Mouse (Mus musculus) liver, postnatal 0 days (tissue): Measurements from ENCODE around the gene C4b. TPM values are rescaled to one million over a fixed set of nuclear protein-coding genes. Genes with fewer than 3 reads are reported as not detected.
"Not testable (repeated sequence)": the region's sequence is repeated elsewhere in the genome, so short reads cannot be mapped to it uniquely, and the experiment has no call there.

Experiments used
- ATAC-seq: fragments of 200-750 bp; cut with Nextera tagmentation; 2 replicates; pipeline ENCODE4 v1.8.0; 2017; ENCODE audit warnings: mild to moderate bottlenecking, moderate library complexity
- DNase-seq: peaks from one replicate; pipeline ENCODE4 v3.0.0-alpha.2; 2016
- H3K27ac ChIP-seq: fragments of 300-500 bp; sonication (generic); 2 replicates; pipeline ENCODE4 v1.5.1; 2014; ENCODE audit warnings: antibody characterized with exemption, moderate library complexity, mild to moderate bottlenecking, low read depth
- H3K27me3 ChIP-seq: fragments of 300-500 bp; sonication (generic); 2 replicates; pipeline ENCODE4 v1.6.1; 2014; ENCODE audit warnings: low read length, control low read depth, mixed read lengths; ENCODE audit not compliant: insufficient read depth
- H3K36me3 ChIP-seq: fragments of 300-500 bp; sonication (generic); replicated peaks from 2 replicates; pipeline ENCODE4 v1.6.1; 2014; ENCODE audit warnings: mild to moderate bottlenecking, control low read depth, low read length, moderate library complexity, mixed read lengths; ENCODE audit not compliant: insufficient read depth
- H3K4me1 ChIP-seq: fragments of 300-500 bp; sonication (generic); 2 replicates; pipeline ENCODE4 v1.6.1; 2014; ENCODE audit warnings: antibody characterized with exemption, mild to moderate bottlenecking, control low read depth; ENCODE audit not compliant: insufficient read depth
- H3K4me2 ChIP-seq: fragments of 300-500 bp; sonication (generic); 2 replicates; pipeline ENCODE4 v1.6.1; 2014; ENCODE audit warnings: low read depth, mild to moderate bottlenecking, low read length, moderate library complexity, mixed read lengths
- H3K4me3 ChIP-seq: fragments of 300-500 bp; sonication (generic); 2 replicates; pipeline ENCODE4 v1.5.1; 2014; ENCODE audit warnings: low read depth, low read length
- H3K9ac ChIP-seq: fragments of 300-500 bp; sonication (generic); replicated peaks from 2 replicates; pipeline ENCODE4 v1.6.1; 2014; ENCODE audit warnings: mild to moderate bottlenecking, moderate library complexity
- H3K9me3 ChIP-seq: fragments of 300-500 bp; sonication (generic); 2 replicates; pipeline ENCODE4 v1.6.1; 2016; ENCODE audit warnings: mild to moderate bottlenecking, control low read depth, low read length, mixed read lengths
- CTCF ChIP-seq: sonication (generic); IDR thresholded peaks from 2 replicates; pipeline ENCODE4 v1.5.1; 2016; ENCODE audit warnings: antibody characterized with exemption, low read depth
- EP300 ChIP-seq: IDR thresholded peaks from 2 replicates; pipeline ENCODE4 v1.6.1; 2016; ENCODE audit warnings: antibody characterized with exemption, low read depth, mild to moderate bottlenecking
- WGBS: fragments of 180-500 bp; shearing (Covaris S2); extraction: QIAGEN DNeasy Blood & Tissue Kit; methylation state at CpG from one replicate; pipeline ENCODE4 v1.1.7; 2014; ENCODE audit not compliant: insufficient replicate concordance; 5-methylcytosine and 5-hydroxymethylcytosine counted together
- polyA plus RNA-seq: library from polyadenylated mRNA; unstranded; fragments of >200 nt; fragmentation: Nextera tagmentation; extraction: Ambion mirVana; gene quantifications from 2 replicates; pipeline ENCODE4 v1.2.1, GENCODE M21; 2015

Gene C4b
- polyA plus RNA-seq, 1 experiment from 2014 or later: 198 TPM

- TF ChIP-seq EP300 (no peak), CTCF (peak; percentile 41)
- ATAC-seq: no peak
- no peak overlapping the region for H3K27ac ChIP-seq
- H3K4me2 ChIP-seq: no peak overlapping the region
- H3K36me3 ChIP-seq: no peaks in the 10 kb centered on the region
- no peaks in the 10 kb centered on the region for H3K27me3 ChIP-seq
- peaks cover 5% of the 10 kb centered on the region; the same call in 1 of the 2 replicates for H3K4me1 ChIP-seq
- no peak overlapping the region for H3K9ac ChIP-seq
- H3K4me3 ChIP-seq: no peak overlapping the region
- H3K9me3 ChIP-seq: no peaks in the 10 kb centered on the region
- no peak for DNase-seq
- 69% methylated on average over 4 of the region's 4 CpGs for WGBS
Observed at GRCm38 (mm10) chr17:34723066-34723465, 20.6 kb downstream of the C4b start.

- not testable (repeated sequence) for H3K9me3 ChIP-seq, ATAC-seq, H3K4me3 ChIP-seq, H3K27me3 ChIP-seq, H3K9ac ChIP-seq, H3K27ac ChIP-seq, H3K4me1 ChIP-seq, DNase-seq, H3K36me3 ChIP-seq, H3K4me2 ChIP-seq
- 82% methylated on average over 1 of the region's 4 CpGs for WGBS
Observed at GRCm38 (mm10) chr17:34722238-34722637, 21.4 kb downstream of the C4b start.

- H3K36me3 ChIP-seq, H3K4me2 ChIP-seq, DNase-seq, H3K9ac ChIP-seq, H3K27me3 ChIP-seq, ATAC-seq, H3K9me3 ChIP-seq, H3K27ac ChIP-seq, H3K4me1 ChIP-seq, H3K4me3 ChIP-seq: not testable (repeated sequence)
- 70% methylated on average over 8 of the region's 8 CpGs for WGBS
Observed at GRCm38 (mm10) chr17:34719886-34720285, 23.8 kb downstream of the C4b start.

- H3K27ac ChIP-seq: no peak overlapping the region
- H3K9me3 ChIP-seq: no peaks in the 10 kb centered on the region
- H3K27me3 ChIP-seq: no peaks in the 10 kb centered on the region
- 81% methylated on average over 11 of the region's 11 CpGs for WGBS
- no peaks in the 10 kb centered on the region for H3K4me1 ChIP-seq
- DNase-seq (no peak), ATAC-seq (no peak)
- H3K4me3 ChIP-seq: no peak overlapping the region
- TF ChIP-seq EP300 (no peak), CTCF (no peak)
- no peaks in the 10 kb centered on the region for H3K36me3 ChIP-seq
- H3K4me2 ChIP-seq: no peak overlapping the region
- H3K9ac ChIP-seq: no peak overlapping the region
Observed at GRCm38 (mm10) chr17:34717401-34717800, 26.3 kb downstream of the C4b start.

- no peak for DNase-seq
- H3K27ac ChIP-seq: no peak overlapping the region
- no peaks in the 10 kb centered on the region for H3K9me3 ChIP-seq
- H3K27me3 ChIP-seq: no peaks in the 10 kb centered on the region
- H3K4me3 ChIP-seq: no peak overlapping the region
- ATAC-seq: no peak
- no peak overlapping the region for H3K9ac ChIP-seq
- WGBS: 86% methylated on average over 15 of the region's 15 CpGs
- TF ChIP-seq EP300: no peak
- no peak for TF ChIP-seq CTCF
- H3K36me3 ChIP-seq: no peaks in the 10 kb centered on the region
- no peak overlapping the region for H3K4me2 ChIP-seq
- H3K4me1 ChIP-seq: no peaks in the 10 kb centered on the region
Observed at GRCm38 (mm10) chr17:34716247-34716646, 27.4 kb downstream of the C4b start.

GRCm38 (mm10) chr17:34715451-34715850, 28.2 kb downstream of the C4b start:
- H3K27me3 ChIP-seq, H3K9me3 ChIP-seq, H3K27ac ChIP-seq, DNase-seq, H3K9ac ChIP-seq, H3K4me3 ChIP-seq, ATAC-seq, H3K4me1 ChIP-seq, H3K36me3 ChIP-seq, H3K4me2 ChIP-seq: not testable (repeated sequence)
- 75% methylated on average over 7 of the region's 7 CpGs for WGBS

- not testable (repeated sequence) for H3K9me3 ChIP-seq, H3K4me1 ChIP-seq, H3K36me3 ChIP-seq, H3K27me3 ChIP-seq, ATAC-seq, DNase-seq, H3K27ac ChIP-seq, H3K4me3 ChIP-seq, H3K9ac ChIP-seq, H3K4me2 ChIP-seq
- 68% methylated on average over 5 of the region's 5 CpGs for WGBS
Observed at GRCm38 (mm10) chr17:34714908-34715445, 28.7 kb downstream of the C4b start.

- H3K27me3 ChIP-seq, DNase-seq, H3K36me3 ChIP-seq, H3K9me3 ChIP-seq, H3K9ac ChIP-seq, H3K27ac ChIP-seq, H3K4me1 ChIP-seq, H3K4me3 ChIP-seq, H3K4me2 ChIP-seq, ATAC-seq: not testable (repeated sequence)
- WGBS: 66% methylated on average over 9 of the region's 9 CpGs
Observed at GRCm38 (mm10) chr17:34714181-34714907, 29.3 kb downstream of the C4b start.
